In genomic region chr11:104288835-104289198, GRCm38 (mm10) we compare ENCODE assay signal across 8 mouse cellular contexts. TPM values are rescaled to one million over a fixed set of nuclear protein-coding genes. Genes with fewer than 3 reads are reported as not detected.
DNase-seq lines count a peak whose midpoint lies in the region; ATAC-seq lines count a peak whose summit lies in the region.
"Had no signal": no experiment of that assay in that cellular context is flagged by ENCODE, and none has a peak within 500 bp of the region (broad histone marks: within the 10 kb centered on the region; RNA-seq: fewer than 3 reads in every experiment).

No protein-coding gene starts in this region.

- 46% methylated on average over 6 of the region's 6 CpGs for WGBS in intestine, embryonic 15.5 days
- WGBS in limb, embryonic 10.5 days: 60% methylated on average over 6 of the region's 6 CpGs

- ATAC-seq in intestine, embryonic 15.5 days: peak; percentile 5

- no peaks in the 10 kb centered on the region for H3K36me3 ChIP-seq in intestine, embryonic 15.5 days
- H3K36me3 ChIP-seq in limb, embryonic 10.5 days: no peaks in the 10 kb centered on the region

- H3K27ac ChIP-seq in intestine, embryonic 15.5 days: peak overlapping the region; percentile 58
- H3K27ac ChIP-seq in limb, embryonic 10.5 days: peak overlapping the region; percentile 92
- H3K27ac ChIP-seq: liver, embryonic 14.5 days had no signal

- DNase-seq in WW6 (ENCODE audit: low read depth, low spot score): peak; percentile 81
- peak; percentile 98 for DNase-seq in cerebellum, adult 9-11 months
- DNase-seq in limb, embryonic 10.5 days (ENCODE audit: low spot score): no peak
- no peak for DNase-seq in heart, adult 11 months
- DNase-seq in thymus, postnatal 36 days: no peak
- no peak for DNase-seq in urinary bladder, postnatal 4 days (ENCODE audit: low spot score in 2 of 2)

- H3K4me3 ChIP-seq in intestine, embryonic 15.5 days (replicated peaks): no peak overlapping the region
- no peak overlapping the region for H3K4me3 ChIP-seq in limb, embryonic 10.5 days

- peaks cover 11% of the 10 kb centered on the region for H3K4me1 ChIP-seq in intestine, embryonic 15.5 days (replicated peaks)
- H3K4me1 ChIP-seq in limb, embryonic 10.5 days: peaks cover 23% of the 10 kb centered on the region

- no peaks in the 10 kb centered on the region for H3K9me3 ChIP-seq in intestine, embryonic 15.5 days
- H3K9me3 ChIP-seq in limb, embryonic 10.5 days (replicated peaks): no peaks in the 10 kb centered on the region

- H3K9ac ChIP-seq in intestine, embryonic 15.5 days: no peak overlapping the region
- H3K9ac ChIP-seq: liver, embryonic 14.5 days had no signal

- no peaks in the 10 kb centered on the region for H3K27me3 ChIP-seq in intestine, embryonic 15.5 days (replicated peaks)
- no peaks in the 10 kb centered on the region for H3K27me3 ChIP-seq in limb, embryonic 10.5 days (ENCODE audit: low read depth, poor library complexity, severe bottlenecking)

- H3K4me2 ChIP-seq in intestine, embryonic 15.5 days (replicated peaks): no peak overlapping the region

RNA-seq across cellular contexts. Expression of gene Mapt, which starts 57.6 kb away (rescaled TPM):
- 14.4 and 17.0 TPM in 2 replicates for polyA plus RNA-seq in intestine, embryonic 15.5 days (2015; fragmentation: Nextera tagmentation; extraction: Ambion mirVana)
- 0.95 and 0.97 TPM in 2 replicates for polyA plus RNA-seq in limb, embryonic 10.5 days (2016; fragmentation: Nextera tagmentation; extraction: Ambion mirVana)

Comparison
In these comparisons a context has a peak if more than half of its experiments do, and no peak if none do; other contexts are left out.
1. DNase-seq: peak in WW6 (single experiment) and cerebellum, adult 9-11 months (single experiment); none in limb, embryonic 10.5 days (single experiment), heart, adult 11 months (single experiment), thymus, postnatal 36 days (0 of 2) and urinary bladder, postnatal 4 days (0 of 2).